Mouse (Mus musculus): ENCODE measurements at regions not wholly inside any gene's neighbourhood (a gene's known extent, or its start where the extent isn't known, plus 50 kb on each side); places are given as distances from the start of the nearest gene placed in this dataset.

- TF ChIP-seq CTCF (IDR thresholded peaks at IDR 0.05; ENCODE audit: borderline replicate concordance, insufficient read depth, low read depth, low read length) = no peak
- no peak for TF ChIP-seq POLR2A (IDR thresholded peaks at IDR 0.05; ENCODE audit: borderline replicate concordance, insufficient read depth, low read length)
Measured at GRCm38 (mm10) chr13:111946811-111947210, 138.0 kb upstream of the Map3k1 start.

Data from cerebellum, adult 2 months (tissue).